ENCODE assay signal across 15 mouse cellular contexts in the genomic region with DNA sequence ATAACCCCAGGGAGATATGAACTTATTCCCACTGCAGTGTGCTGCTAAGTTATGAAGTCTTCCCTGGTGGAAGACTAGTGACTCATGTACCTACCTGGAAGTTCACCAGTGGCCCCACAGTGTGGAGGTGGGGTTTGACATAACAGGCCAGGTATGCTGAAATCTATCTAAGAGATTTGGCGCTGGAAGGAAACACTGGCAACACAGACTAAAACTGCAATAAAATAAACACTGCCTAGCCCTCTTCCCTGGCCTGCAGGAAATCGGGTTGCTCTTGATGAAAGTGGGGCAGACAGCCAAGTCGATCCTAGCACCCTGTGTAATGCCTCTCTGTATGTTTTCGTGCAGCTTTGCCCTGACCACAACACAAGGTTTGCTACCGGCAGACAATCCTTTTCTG.
A peak's percentile ranks its signal among the peaks of the same experiment; 100 is the strongest.
DNase-seq lines count a peak whose midpoint lies in the region; ATAC-seq lines count a peak whose summit lies in the region.
"Had no signal": no experiment of that assay in that cellular context is flagged by ENCODE, and none has a peak within 500 bp of the region (broad histone marks: within the 10 kb centered on the region; RNA-seq: fewer than 3 reads in every experiment).

No protein-coding gene starts in this region.

- no peak overlapping the region for H3K4me3 ChIP-seq in forebrain, embryonic 14.5 days (ENCODE audit: low read depth, low read length)
- H3K4me3 ChIP-seq in forebrain, embryonic 10.5 days = no peak overlapping the region
- H3K4me3 ChIP-seq: erythroblast, embryonic 14.5 days; heart, embryonic 15.5 days; limb, embryonic 13.5 days had no signal

- H3K9me3 ChIP-seq in forebrain, embryonic 14.5 days (replicated peaks; ENCODE audit: control insufficient read depth, low read length) = 0 out of 2 replicates have a peak, but pooled peaks cover 9% of the 10 kb centered on the region
- peaks cover 18% of the 10 kb centered on the region; the same call in 1 of the 2 replicates for H3K9me3 ChIP-seq in forebrain, embryonic 10.5 days
- H3K9me3 ChIP-seq: heart, embryonic 15.5 days; limb, embryonic 13.5 days had no signal

- 53% methylated on average over 5 of the region's 5 CpGs for WGBS in forebrain, embryonic 14.5 days
- WGBS in forebrain, embryonic 10.5 days = 92% methylated on average over 5 of the region's 5 CpGs

- no peaks in the 10 kb centered on the region for H3K27me3 ChIP-seq in forebrain, embryonic 14.5 days (replicated peaks; ENCODE audit: control insufficient read depth, insufficient read depth, low read length)
- peaks cover 11% of the 10 kb centered on the region for H3K27me3 ChIP-seq in forebrain, embryonic 10.5 days (ENCODE audit: poor library complexity, severe bottlenecking)
- H3K27me3 ChIP-seq: heart, embryonic 15.5 days; limb, embryonic 13.5 days had no signal

- H3K9ac ChIP-seq in forebrain, embryonic 14.5 days (ENCODE audit: low read length) = no peak overlapping the region
- H3K9ac ChIP-seq: heart, embryonic 15.5 days; limb, embryonic 13.5 days had no signal

- H3K36me3 ChIP-seq in forebrain, embryonic 14.5 days (ENCODE audit: control insufficient read depth, insufficient read depth, low read length) = no peaks in the 10 kb centered on the region
- H3K36me3 ChIP-seq in forebrain, embryonic 10.5 days (replicated peaks) = no peaks in the 10 kb centered on the region
- H3K36me3 ChIP-seq: heart, embryonic 15.5 days; limb, embryonic 13.5 days had no signal

- H3K27ac ChIP-seq in forebrain, embryonic 14.5 days (ENCODE audit: low read depth, low read length) = peak overlapping the region; percentile 78; the same call in 1 of the 2 replicates
- no peak overlapping the region; the same call in 1 of the 2 replicates for H3K27ac ChIP-seq in forebrain, embryonic 10.5 days
- H3K27ac ChIP-seq: heart, embryonic 15.5 days; kidney, postnatal 0 days; limb, embryonic 13.5 days had no signal

- peaks cover 26% of the 10 kb centered on the region for H3K4me1 ChIP-seq in forebrain, embryonic 14.5 days (ENCODE audit: control insufficient read depth, insufficient read depth, low read length)
- peaks cover 29% of the 10 kb centered on the region for H3K4me1 ChIP-seq in forebrain, embryonic 10.5 days
- H3K4me1 ChIP-seq: heart, embryonic 15.5 days had no signal

- no peak for ATAC-seq in forebrain, embryonic 14.5 days
- ATAC-seq: inflammation-experienced regulatory T-cells, adult 6 months had no signal

- DNase-seq in forebrain, embryonic 14.5 days (ENCODE audit: low spot score) = no peak
- DNase-seq in forebrain, embryonic 10.5 days (ENCODE audit: extremely low spot score, low spot score) = no peak
- peak; percentile 27 to 37 for DNase-seq in right cerebral cortex, postnatal 10 days (ENCODE audit: low spot score in 2 of 2)
- no peak for DNase-seq in right cerebral cortex, postnatal 36 days (ENCODE audit: low spot score in 2 of 2)
- DNase-seq in lung, postnatal 10 days = peak; percentile 16
- no peak for DNase-seq in adrenal gland, adult 8-10 months
- no peak for DNase-seq in adrenal gland, adult 2 months
- no peak for DNase-seq in urinary bladder, postnatal 25 days (ENCODE audit: low spot score)
- DNase-seq: cerebellum, adult 11-12 months; gastrocnemius, postnatal 10 days had no signal

- H3K4me2 ChIP-seq in forebrain, embryonic 14.5 days (ENCODE audit: low read length) = no peak overlapping the region
- H3K4me2 ChIP-seq: heart, embryonic 15.5 days; limb, embryonic 13.5 days had no signal

Comparison
In these comparisons a context has a peak if more than half of its experiments do, and no peak if none do; other contexts are left out.
1. DNase-seq: peak in right cerebral cortex, postnatal 10 days (2 of 2) and lung, postnatal 10 days (single experiment); none in forebrain, embryonic 14.5 days (single experiment), forebrain, embryonic 10.5 days (single experiment), right cerebral cortex, postnatal 36 days (0 of 2), adrenal gland, adult 8-10 months (single experiment), adrenal gland, adult 2 months (single experiment) and urinary bladder, postnatal 25 days (single experiment).